Mouse (Mus musculus): ENCODE results near the gene Gm10553. TPM values are rescaled to one million over a fixed set of nuclear protein-coding genes. Genes with fewer than 3 reads are reported as not detected.

Gene Gm10553
- total RNA-seq, 1 experiment from 2014 or later: not detected

Other genes starting within 250 kb of the Gm10553 start
- gene Slc16a14, start 165.0 kb upstream of the Gm10553 start, total RNA-seq (2021): 0.53 and 1.9 TPM in 2 replicates
- gene A530032D15Rik, start 9.7 kb downstream of the Gm10553 start, total RNA-seq (2021): 0.41 TPM in 1 of 2 replicates, not detected in the other
- 0.67 and 2.7 TPM in 2 replicates for gene C130026I21Rik, start 170.4 kb downstream of the Gm10553 start, total RNA-seq (2021)